Mouse (Mus musculus): Measurements from ENCODE around the gene Rd3l. TPM values are rescaled to one million over a fixed set of nuclear protein-coding genes. Genes with fewer than 3 reads are reported as not detected.

Rd3l gene
- not detected in 2 replicates for polyA plus RNA-seq (2012; rRNA removed)

DNA sequence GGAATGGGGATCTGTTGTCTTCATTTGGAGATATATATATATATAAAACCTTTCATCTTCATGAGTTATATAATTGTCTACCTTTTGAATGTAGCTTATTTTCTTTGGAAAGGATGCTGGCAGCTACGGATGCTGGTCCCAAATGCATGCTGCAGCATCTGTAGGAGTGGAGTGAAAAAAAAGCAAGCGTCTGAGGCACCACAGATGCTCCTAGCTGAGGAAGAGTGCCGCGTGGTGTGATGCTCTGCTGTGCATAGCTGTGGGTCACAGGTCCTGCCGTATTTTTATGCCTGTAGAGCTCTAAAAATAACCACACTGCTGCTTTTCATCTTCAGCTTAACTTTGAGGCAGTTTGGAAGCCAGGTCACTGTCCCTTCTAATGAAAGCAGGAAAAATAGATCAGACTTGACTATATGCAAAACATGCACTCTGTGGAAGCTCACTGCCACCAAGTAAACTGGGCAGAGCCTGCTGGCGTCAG lies at the start of gene Rd3l:
Gene Rd3l (minus strand): TSS at position 431 of the 481 bp plus-strand sequence.
- no peak for DNase-seq (ENCODE audit: low read depth)

DNA sequence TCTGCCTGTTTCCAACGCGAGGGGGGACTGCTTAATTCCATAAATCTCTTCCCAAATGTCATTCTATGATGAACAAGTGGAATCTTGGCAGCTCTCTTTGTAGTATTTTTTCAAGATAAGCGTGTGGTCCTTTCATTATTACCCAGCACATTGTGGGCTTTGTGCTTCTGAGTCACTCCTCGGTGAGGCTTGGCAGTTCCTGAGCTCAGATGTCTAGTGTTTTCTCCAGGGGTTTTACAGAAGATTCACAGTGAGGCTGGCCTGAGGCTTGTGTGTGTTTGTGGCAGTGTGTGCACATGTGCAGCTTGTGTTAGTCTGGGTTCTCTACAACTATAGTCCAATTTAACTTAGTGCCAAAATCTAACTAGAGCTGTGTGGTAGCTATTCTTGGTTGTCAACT lies 46.3 kb upstream of the Rd3l start:
- no peak for DNase-seq (ENCODE audit: low read depth)

GRCm38 (mm10) chr12:112025907-112026645 lies 45.0 kb upstream of the Rd3l start:
- no peak for DNase-seq (ENCODE audit: low read depth)

DNA sequence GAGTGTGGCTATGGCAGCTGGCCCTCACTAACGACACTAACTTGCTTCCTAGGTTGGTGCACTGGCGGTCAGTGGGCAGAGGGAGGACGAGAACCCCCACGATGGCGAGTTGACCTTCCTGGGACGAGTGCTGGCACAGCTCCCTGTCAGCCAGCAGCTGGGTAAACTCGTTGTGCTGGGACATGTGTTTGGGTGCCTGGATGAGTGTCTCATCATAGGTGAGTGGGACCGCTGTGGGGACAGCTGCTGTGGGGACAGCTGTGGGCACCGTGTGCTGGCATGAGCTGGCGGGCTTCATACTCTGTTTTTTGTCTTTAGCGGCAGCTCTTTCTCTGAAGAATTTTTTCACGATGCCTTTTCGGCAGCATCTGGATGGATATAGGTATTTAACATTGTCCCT lies 44.3 kb upstream of the Rd3l start:
- no peak for DNase-seq (ENCODE audit: low read depth)

DNA sequence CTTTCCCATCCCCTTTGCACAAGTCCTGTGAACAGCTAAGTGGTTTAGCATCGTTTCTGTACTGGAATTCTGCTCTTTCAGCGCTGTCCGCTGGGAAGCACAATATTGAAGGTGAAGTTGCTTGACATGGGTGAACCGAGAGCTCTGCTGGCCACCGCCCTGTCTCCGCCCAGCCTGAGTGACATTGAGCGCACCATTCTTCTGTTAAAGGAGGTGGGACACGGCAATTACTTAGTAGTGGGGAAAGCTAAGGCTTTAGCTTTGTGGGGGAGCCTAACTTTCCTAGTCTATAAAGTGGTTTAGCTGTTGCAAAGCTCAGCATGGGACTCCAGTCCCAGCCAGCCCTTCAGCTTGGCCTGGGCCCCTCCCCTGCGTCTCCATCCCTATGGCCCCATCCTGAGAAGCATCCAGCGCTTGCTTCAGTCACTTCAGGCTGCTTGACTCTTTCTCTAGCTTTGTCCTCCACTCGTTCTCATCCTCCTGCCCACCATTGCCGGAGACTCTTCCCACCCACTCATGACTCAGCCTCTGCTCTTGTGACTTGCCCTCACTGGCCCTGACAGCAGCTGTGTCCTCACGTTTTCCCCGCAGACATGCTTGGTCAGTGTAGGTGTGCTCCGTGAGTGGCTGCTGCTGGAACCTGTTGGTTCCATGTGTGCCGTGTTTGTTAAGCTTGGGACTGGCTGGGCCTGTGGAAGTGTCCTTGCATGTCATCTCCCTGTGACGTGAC lies 43.6 kb upstream of the Rd3l start:
- DNase-seq (ENCODE audit: low read depth), result no peak

DNA sequence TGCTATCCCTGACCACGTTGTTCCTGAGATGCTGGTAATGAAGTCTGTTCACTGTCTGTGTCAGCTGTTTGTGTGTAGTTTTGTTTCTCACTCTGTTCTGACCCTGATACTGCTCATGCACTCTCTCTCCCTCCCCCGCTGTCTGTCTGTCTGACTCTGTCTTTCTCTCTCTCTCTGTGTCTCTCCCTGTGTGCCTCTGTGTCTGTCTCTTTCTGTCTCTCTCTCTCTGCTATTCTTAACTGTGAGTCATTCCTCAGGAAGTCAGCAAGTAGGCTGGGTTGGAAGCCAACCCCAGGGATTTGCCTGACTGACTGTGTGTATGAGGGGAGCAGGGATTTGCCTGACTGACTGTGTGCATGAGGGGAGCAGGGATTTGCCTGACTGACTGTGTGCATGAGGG lies 42.2 kb upstream of the Rd3l start:
- no peak for DNase-seq (ENCODE audit: low read depth)

DNA sequence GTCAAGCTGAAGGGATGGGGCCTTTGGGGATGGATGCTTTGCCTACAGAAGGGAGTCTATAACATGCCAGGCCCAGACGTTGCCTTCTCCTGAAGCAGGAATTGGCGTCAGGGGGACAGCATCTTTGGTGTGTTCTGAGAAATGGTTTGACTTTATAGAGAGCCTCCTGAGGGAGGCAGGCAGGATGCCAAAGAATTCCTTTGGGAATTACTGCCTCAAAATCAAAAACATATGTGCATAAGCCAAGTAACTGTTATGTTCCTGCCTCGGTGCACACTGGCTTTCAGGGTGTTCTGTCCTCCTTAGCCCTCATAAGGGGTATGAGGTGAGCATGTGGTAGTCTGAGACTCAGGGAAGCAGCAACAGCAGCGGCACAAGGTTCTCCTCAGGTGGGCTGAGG lies 35.2 kb upstream of the Rd3l start:
- DNase-seq (ENCODE audit: low read depth), result no peak

DNA sequence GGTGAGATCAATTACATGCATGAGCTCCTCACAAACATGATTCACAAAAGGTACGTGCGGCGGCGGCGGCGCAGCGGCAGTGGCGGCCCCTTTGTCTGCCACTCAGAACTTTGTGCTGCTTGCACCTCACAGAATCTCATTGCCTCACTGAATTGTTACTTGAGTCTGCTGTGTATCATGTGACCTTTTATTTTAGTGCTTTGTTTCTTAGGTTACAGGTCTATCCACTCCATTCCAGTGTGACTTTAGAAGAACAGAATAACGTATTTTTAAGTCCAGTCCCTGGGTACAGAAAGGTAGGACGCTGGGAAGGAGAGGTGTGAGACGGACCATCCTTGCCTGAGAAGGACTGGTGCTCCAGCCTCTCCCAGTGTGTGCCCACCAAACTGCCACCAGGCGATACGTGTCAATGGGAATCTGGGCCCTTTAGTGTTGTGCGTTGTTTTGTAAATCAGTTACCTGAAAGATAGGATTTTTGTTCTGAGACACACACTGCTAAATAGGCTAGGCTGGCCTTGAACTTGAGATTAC lies 32.2 kb upstream of the Rd3l start:
- no peak for DNase-seq (ENCODE audit: low read depth)

DNA sequence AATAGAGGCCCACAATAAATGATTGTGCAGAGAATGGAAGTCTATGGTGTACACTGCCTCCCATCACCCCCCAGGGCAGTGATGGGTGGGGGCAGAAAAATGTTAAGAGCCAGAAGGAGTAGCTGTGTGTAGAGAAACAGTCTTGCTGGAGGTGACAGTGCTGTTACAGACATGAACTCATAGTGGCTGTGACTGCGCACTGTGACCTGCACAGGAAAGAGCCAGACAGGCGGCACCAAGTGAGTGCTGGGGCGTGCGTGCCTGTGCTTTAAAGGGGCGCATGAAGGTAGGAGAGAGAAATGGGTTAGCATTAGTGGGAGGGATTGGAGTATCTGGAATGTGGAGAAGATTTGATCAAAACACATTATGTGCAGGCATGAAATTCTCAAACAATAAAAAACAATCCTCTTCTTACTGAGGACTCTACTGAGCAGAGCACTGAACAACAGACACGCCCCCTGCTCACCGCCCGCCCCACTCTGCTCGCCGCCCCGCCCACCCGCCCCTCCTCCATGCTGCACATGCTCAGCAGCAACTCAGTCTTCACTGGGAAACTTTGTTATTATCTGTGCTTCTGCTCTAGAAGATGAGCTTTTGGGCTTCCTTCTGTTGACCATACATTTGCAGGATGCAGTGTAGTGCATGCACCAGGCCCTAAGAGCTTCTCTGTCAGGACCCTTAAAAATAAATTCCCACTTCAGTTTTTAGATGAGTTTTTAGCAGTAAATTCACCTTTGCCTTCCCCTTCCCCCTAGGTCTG lies 31.6 kb upstream of the Rd3l start:
- DNase-seq (ENCODE audit: low read depth), result no peak

DNA sequence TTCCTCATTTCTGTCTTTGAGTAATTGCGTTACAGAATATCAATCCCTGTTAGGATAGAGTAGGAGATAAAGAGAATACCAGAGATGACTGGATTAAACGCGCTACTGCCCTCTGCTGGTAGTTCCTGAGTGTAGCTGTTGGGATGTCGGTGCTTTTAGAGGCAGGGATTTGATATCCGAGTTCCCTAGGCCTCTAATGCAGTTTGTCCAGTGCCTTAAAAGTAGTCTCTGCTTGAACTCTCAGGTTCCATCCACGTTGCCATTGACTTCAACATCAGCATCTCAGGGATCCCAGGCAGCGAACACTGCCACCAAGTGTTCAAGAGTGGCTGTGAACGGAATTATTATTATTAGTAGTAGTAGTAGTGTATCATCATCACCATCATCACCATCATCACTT lies 20.1 kb upstream of the Rd3l start:
- no peak for DNase-seq (ENCODE audit: low read depth)

GRCm38 (mm10) chr12:111999735-112000134 lies 18.6 kb upstream of the Rd3l start:
- DNase-seq (ENCODE audit: low read depth), result no peak

DNA sequence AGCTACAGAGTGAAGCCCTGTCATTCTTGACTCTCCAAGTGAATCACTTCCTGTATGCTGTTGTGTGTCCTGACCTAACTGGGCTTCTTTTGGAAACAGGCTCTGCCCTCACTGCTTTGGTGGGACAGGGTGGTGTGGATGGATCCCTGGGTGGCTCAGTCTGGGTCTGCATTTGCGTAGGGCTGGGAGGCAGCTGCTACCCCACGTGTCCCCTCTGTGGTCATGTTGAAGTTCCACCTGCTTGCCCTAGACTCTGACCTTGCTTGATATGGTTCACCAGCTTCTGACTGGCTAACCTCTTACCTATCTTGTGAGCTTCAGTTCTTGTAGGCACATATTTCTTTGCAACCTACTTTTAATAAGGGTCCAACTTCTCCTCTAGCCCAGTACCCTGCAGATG lies 14.0 kb upstream of the Rd3l start:
- no peak for DNase-seq (ENCODE audit: low read depth)

DNA sequence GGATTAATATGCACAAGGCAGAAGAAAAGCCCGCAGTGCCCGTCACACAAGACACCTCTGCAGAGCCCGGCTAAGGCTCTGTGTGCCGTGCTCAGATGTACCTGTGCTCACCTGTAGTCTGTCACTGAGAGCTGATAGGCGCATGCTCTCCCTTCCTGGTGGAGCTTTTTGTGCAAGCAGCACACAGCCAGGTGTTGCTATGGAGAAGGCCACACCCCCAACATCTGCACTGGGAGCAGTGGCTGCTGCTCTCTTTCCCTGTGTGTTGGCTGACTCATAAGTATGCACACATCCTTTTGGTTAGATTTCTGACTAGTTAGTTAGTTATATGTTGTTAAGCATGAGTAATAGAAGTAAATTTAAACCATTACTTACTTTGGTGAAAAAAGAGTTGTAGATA lies 11.5 kb upstream of the Rd3l start:
- no peak for DNase-seq (ENCODE audit: low read depth)

- no peak for DNase-seq (ENCODE audit: low read depth)
These were observed 5.6 kb upstream of the Rd3l start for GRCm38 (mm10) chr12:111986756-111987155.

GRCm38 (mm10) chr12:111983165-111983564 lies 2.0 kb upstream of the Rd3l start:
- DNase-seq (ENCODE audit: low read depth), result no peak

- DNase-seq (ENCODE audit: low read depth), result no peak
These were observed 714 bp upstream of the Rd3l start for GRCm38 (mm10) chr12:111981831-111982230.

GRCm38 (mm10) chr12:111978274-111978673 lies 2.8 kb downstream of the Rd3l start:
- no peak for DNase-seq (ENCODE audit: low read depth)

GRCm38 (mm10) chr12:111977138-111977537 lies 4.0 kb downstream of the Rd3l start:
- DNase-seq (ENCODE audit: low read depth), result no peak

DNA sequence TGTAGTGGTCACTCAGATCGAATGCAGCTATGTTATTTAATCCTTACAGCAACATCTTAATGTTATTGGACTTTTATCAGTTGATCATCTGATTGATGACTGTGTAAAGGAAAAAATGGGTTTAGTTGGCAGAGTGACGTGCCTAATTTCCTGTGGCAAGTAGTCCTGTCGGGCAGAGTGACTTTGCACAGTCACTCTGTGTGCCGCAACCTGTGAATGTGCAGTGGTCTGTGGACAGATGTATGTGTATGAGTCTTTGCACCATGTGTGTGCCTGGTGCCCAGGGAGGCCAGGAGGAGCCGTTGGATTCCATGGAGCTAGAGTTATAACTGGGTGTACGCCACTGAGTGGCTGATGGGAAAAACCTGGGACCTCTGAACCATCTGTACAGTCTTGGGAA lies 6.5 kb downstream of the Rd3l start:
- DNase-seq (ENCODE audit: low read depth), result no peak

- no peak for DNase-seq (ENCODE audit: low read depth)
These were observed 8.6 kb downstream of the Rd3l start for GRCm38 (mm10) chr12:111972504-111972903.

DNA sequence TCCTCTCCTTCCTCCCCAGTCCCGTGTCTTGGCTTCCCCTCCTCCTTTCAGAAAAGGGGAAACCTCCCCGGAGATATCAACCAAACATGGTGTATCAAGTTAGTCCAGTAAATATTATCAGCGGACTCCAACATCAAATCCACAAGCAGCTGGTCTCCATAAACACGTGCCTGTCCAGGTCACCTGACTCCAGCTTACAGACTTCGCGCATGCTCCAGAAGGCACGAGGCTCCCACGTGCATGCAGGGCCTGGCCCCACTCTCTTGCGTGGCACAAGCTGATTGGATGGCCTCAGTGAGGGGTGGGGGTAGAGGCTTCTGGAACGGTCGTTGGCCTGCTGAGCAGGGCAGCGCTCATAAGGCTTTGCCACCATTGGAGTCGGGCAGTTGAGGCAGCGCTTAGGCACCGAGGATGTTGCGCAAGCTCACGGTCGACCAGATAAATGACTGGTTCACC lies 9.9 kb downstream of the Rd3l start, which contains the start of gene Tdrd9:
Gene Tdrd9 (plus strand): TSS at position 329 of the 456 bp plus-strand sequence.
- no peak for DNase-seq (ENCODE audit: low read depth)

DNA sequence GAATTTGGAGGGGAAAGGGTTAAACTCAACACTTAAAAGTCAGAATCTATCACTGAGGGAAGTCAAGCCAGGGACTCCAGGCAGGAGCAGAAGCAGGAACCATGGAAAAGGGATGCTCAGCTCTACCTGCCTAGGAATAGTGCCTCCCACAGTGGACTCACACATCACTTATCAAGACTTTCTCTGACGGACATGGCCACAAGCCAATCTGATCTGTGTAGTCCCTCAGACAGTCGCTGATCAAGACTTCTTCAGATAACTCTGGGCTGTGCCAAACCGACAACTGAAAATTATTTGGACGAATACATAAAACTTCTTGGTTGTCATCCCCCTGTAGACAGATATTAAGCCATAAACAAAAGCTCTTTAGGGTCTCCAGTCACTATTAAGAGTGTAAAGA lies 11.0 kb downstream of the Rd3l start:
- no peak for DNase-seq (ENCODE audit: low read depth)

Data from gonadal fat pad, adult 2 months (tissue).